Mouse (Mus musculus) adrenal gland, postnatal 4 days (tissue): Measurements from ENCODE around the gene Krtap5-5. TPM values are rescaled to one million over a fixed set of nuclear protein-coding genes. Genes with fewer than 3 reads are reported as not detected.
"Not testable (repeated sequence)": the region's sequence is repeated elsewhere in the genome, so short reads cannot be mapped to it uniquely, and the experiment has no call there.

Experiments
- DNase-seq, 2 experiments: peaks; one replicate each; pipeline ENCODE4 v3.0.0; 2021 to 2022; ENCODE audit warnings: low spot score in 2 of 2, mixed read lengths in 2 of 2
- long read RNA-seq, 2 experiments: library from polyadenylated mRNA; stranded (forward); transcript quantifications; one replicate each; pipeline ENCODE4 v2.0.0; 2021
- total RNA-seq, 2 experiments: library from RNA; stranded (reverse); gene quantifications; 2 replicates each; pipeline ENCODE4 v1.2.3; 2021

Gene Krtap5-5
- total RNA-seq: not detected
- long read RNA-seq, experiment 1: 0 reads
- long read RNA-seq, experiment 2: 0 reads

GRCm38 (mm10) chr7:142229871-142230270 is at the start of gene Krtap5-5:
Gene Krtap5-5 (minus strand): TSS chr7:142229971.
- DNase-seq: not testable (repeated sequence)

GRCm38 (mm10) chr7:142279291-142279690 is 49.5 kb upstream of the Krtap5-5 start:
- DNase-seq: not testable (repeated sequence)

DNA sequence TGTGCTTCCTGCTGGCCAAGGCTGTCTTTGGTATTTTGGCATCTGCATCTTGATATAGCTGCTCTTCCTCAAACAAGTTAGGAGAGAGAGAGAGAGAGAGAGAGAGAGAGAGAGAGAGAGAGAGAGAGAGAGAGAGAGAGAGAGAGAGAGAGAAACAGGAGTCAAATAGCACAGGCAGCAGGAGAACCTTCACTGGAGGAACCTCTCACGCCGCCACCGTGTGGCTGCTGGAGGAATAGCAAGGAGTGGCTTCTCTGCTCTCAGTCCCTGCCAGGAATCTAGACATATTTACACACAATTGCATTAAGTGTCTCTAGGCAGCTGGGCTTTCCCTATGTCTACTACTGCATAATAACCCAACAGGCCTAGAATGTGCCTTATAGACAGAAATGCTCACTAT is 48.4 kb upstream of the Krtap5-5 start:
- peak; percentile 38 to 51 for DNase-seq

GRCm38 (mm10) chr7:142274263-142274662 is 44.5 kb upstream of the Krtap5-5 start, which contains the start of gene Gm4559:
Gene Gm4559 (minus strand): TSS chr7:142274363.
- DNase-seq: not testable (repeated sequence)

- DNase-seq: not testable (repeated sequence)
These were observed 28.5 kb upstream of the Krtap5-5 start, which contains the start of gene Gm2431 for GRCm38 (mm10) chr7:142258254-142258653. Gene Gm2431 (minus strand): TSS chr7:142258354.

- no peak for DNase-seq
These were observed 25.7 kb upstream of the Krtap5-5 start for GRCm38 (mm10) chr7:142255517-142255916.

GRCm38 (mm10) chr7:142249824-142250223 is 20.1 kb upstream of the Krtap5-5 start:
- no peak for DNase-seq

GRCm38 (mm10) chr7:142240978-142241377 is 11.2 kb upstream of the Krtap5-5 start, which contains the start of gene Gm40460:
Gene Gm40460 (minus strand): TSS chr7:142241078.
- DNase-seq: no peak

GRCm38 (mm10) chr7:142231540-142231939 is 1.8 kb upstream of the Krtap5-5 start:
- DNase-seq: no peak

DNA sequence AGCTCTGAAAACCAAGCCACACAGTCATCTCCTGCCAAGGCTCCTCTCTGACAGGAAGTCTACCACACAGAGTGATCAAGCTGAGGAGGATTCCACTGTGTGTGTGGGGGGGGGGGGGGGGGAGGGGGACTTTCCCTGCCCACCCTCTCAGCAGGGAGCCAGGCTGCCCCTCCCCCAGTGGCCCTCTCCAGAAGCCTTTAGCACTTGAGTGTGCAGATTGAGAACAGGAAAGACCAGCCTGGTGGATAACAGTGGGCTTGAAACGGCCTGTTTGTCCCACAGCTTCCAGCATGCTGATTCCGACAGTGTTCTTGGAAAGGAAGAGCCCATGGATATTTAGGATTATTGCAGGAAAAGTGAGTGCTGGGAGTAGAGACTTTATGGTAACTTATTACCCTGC is 5.3 kb downstream of the Krtap5-5 start:
- no peak for DNase-seq

GRCm38 (mm10) chr7:142212136-142212535 is 17.6 kb downstream of the Krtap5-5 start:
- not testable (repeated sequence) for DNase-seq

DNA sequence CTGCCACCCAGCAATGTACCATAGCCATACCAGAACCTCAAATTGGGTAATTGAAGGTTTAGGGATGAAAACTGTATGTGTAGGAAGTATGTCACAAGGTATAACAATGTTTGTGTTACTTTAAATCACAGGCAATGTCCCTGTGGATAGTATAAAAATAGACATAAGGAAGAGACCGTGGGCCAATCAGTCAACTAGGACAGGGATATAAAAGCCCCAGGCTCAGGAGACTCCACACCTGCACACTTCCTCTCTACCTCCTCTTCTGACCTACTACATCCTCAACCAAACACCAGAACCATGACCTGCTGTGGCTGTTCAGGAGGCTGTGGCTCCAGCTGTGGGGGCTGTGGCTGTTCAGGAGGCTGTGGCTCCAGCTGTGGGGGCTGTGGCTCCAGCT is 18.2 kb downstream of the Krtap5-5 start, which contains the start of gene Gm7579:
Gene Gm7579 (plus strand): TSS at position 301 of the 400 bp plus-strand sequence.
- no peak for DNase-seq

DNA sequence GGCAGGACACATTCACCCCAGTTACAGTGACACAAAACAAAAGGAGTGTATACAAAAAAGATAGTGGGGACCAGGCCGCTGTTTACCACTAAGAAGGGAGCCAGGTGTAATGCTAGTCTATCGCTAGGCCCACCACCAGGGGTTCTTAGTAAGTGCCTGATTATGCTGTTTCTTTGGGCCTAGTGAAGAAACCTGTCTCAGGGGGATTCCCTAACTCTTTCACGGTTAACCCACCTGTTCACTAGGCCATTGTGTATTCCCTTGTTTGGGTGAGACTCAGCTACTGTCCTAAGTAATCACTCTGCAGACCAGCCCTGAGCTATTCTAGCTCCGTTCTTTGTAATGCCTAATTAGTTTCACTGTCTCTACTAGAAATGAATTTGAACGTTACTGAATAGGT is 22.9 kb downstream of the Krtap5-5 start:
- not testable (repeated sequence) for DNase-seq

- DNase-seq: no peak
These were observed 24.3 kb downstream of the Krtap5-5 start for GRCm38 (mm10) chr7:142205488-142205887.

GRCm38 (mm10) chr7:142201064-142201463 is 28.7 kb downstream of the Krtap5-5 start, which contains the start of gene Krtap5-3:
Gene Krtap5-3 (plus strand): TSS chr7:142201364.
- no peak for DNase-seq

DNA sequence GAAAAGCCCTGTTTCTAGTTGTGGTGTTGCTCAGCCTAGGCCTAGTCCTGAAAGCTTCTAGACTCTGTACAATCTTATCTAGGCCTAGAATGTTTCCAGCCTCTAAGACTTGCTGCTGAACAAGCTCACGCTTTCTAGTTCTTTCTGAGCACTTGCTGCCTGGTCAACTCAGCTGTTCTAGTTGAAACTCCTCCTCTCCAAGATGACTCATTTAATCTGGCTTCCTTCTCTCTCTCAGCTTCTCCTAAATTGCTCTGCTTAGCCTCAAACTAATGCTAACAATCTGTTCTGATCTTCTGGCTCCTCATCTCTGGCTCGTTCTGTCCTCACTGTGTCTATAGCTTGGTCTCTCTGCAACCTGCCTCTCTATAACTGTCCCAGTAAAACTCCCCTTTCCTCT is 31.0 kb downstream of the Krtap5-5 start:
- DNase-seq: no peak

DNA sequence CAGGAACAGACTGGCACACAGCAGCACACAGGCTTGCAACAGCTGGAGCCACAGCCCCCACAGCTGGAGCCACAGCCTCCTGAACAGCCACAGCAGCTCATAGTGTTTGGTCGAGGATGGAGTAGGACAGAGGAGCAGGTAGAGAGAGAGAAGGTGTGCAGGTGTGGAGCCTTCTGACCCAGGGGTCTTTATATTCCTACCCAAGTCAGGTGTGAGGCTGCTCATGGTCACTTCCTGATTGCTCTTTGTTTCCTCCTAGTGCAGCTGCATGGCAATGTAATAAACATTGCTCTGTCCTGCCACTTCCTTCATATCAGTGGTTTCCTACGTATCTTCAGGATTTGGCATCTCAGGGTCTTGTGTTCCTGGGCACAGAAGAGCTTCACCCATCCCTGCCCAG is 39.5 kb downstream of the Krtap5-5 start, which contains the start of gene Gm10153:
Gene Gm10153 (minus strand): TSS at position 101 of the 400 bp plus-strand sequence.
- DNase-seq: no peak

DNA sequence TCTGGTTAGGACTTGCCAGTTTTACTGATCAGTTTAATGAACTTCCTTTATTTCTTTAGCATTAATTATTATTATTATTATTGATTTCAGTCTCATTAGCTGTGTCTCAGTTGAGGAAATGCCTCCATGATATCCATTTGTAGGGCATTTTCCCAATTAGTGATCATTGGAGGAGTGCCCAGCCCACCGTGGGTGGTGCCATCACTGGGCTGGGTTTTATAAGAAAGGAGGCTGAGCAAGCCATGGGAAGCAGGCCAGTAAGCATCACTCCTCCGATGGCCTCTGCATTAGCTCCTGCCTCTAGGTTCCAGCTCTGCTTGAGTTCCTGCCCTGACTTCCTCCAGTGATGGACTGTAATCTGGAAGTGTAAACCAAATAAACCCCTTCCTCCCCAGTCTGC is 41.6 kb downstream of the Krtap5-5 start:
- DNase-seq: no peak

DNA sequence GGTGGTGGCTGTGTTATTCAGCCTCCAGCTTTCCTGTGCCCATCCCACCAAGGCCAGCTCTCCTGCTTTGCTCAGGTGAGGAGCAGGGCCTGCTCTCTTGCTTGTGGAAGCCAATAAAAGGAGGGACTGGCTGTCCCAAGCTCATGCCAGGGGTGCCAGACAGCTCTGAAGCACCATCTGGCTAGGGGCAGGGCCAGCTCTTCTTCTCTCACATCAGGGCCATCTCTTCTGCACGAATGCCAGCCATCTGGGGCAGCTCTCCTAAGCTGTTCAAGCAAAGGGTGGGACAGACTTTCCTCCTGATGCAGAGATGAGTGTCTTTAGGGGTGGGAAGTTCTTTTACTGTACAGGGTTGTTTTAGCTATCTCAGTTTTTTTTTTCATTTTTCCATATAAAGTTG is 48.8 kb downstream of the Krtap5-5 start:
- no peak for DNase-seq
